Mouse (Mus musculus) thymus, postnatal 25 days (tissue): ENCODE measurements around the gene Dlx2.

ENCODE experiments used
- DNase-seq: peaks from one replicate; pipeline ENCODE4 v3.0.0; 2022

The Dlx2 gene

DNA sequence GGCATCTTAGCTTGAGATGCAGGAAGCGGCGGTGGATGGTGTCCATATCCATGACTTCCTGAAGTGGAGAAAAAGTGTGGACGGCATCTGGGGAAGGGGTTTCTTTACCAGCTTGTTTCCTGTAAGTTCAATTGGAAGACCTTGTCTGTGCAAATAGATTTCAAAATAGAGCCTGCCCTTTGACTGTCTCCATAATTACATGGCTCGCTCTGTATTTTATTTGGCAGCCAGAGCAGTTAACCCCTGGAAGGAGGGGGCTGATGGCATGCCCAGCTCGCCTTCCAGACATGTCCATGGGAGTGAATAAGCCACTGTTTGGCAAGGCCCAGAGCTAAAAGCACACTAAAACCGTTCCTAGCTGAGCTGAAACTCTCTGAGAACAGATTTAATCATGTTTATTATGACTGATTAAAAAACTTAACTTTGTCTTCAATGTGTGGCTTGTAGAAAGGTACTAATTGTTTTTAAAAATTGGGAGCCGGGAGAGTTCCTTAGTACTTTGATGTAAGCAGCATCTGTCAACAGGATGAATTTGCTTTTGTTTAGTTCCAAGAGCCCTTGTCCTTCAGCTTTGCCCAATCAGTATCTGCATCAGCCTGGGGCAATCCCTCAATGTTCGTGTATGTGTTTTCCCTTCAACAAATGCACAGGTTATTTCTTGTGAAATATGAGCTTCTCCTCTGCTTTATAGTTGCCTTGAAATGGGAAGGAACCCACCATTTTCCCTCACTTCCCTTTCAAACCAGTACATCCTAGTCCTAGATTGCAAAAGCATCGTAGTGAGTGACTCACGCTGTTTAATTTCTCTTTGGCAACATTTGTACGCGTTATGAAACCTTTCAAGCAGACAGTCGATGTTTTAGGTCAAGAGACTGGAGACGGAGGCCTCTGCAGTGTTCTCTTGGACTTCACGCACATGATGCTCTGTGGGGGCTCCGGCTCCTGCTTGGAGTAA lies 47.0 kb downstream of the Dlx2 start:
- no peak for DNase-seq

DNA sequence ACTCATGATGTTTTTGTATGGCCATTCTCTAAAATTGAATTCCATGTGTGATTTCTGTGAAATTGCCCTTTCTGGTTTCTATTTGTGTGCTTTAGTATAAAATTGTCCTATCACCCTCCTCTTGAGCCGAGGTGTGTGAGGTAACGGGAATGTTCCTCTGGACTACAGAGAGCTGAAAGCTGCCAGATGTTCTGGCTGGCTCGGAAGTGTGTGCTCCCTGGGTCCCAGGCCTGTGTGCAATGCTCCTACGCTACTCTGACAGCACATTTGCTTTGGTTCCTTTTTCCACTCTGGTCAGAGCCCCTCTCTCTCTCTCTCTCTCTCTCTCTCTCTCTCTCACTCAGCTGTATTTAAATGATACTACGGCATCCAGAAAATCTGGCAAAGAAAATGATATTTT lies 49.4 kb downstream of the Dlx2 start:
- no peak for DNase-seq

- DNase-seq, result no peak
Measured at GRCm38 (mm10) chr2:71494971-71495370, 51.6 kb downstream of the Dlx2 start.

DNA sequence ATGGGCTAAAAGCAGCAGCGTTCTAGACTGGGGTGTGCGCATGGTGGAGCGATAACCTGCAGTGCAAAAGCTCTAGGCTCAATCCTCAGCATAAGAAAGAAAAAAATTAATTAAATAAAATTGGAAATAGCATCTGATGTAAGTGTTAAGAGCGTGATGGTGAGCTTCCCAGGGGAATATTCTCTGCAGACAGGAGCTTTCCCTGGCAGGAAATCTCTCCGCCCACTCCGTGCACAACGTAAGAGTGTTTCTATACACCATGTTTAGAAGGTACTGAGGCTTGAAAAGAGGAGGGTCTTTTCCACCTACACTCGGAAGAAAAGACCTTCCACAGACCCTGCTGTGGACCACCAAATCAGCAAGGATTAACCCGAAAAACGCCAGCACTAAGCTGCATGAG lies 52.1 kb downstream of the Dlx2 start:
- no peak for DNase-seq
